Mouse (Mus musculus) ES-Bruce4 (cell line): ENCODE results near the gene Ghrh.

Experiments used
- CTCF ChIP-seq: IDR thresholded peaks from one replicate; pipeline ENCODE4 v1.8.1; 2011; ENCODE audit warnings: low read depth, low read length
- EP300 ChIP-seq: IDR thresholded peaks from 2 replicates; pipeline ENCODE4 v1.6.1; 2011; ENCODE audit warnings: low read depth, low read length; ENCODE audit not compliant: insufficient read depth
- POLR2A ChIP-seq: IDR thresholded peaks from one replicate; pipeline ENCODE4 v1.8.1; 2011; ENCODE audit warnings: low read length; ENCODE audit not compliant: insufficient read depth

GRCm38 (mm10) chr2:157313718-157314117 is 33.6 kb downstream of the Ghrh start:
- TF ChIP-seq EP300 (no peak), CTCF (no peak), POLR2A (no peak)
